Mouse (Mus musculus) telencephalon, adult 2 months (tissue): ENCODE data around the gene Emid1.

Experiments used
- DNase-seq: peaks from one replicate; pipeline ENCODE4 v3.0.0-alpha.2; 2011; ENCODE audit warnings: low read depth, low spot score

Gene Emid1

GRCm38 (mm10) chr11:5160722-5161485, 8.8 kb upstream of the Emid1 start:
- DNase-seq = no peak

GRCm38 (mm10) chr11:5158056-5158455, 6.0 kb upstream of the Emid1 start:
- DNase-seq = no peak

GRCm38 (mm10) chr11:5154961-5155805, 3.1 kb upstream of the Emid1 start:
- no peak for DNase-seq

GRCm38 (mm10) chr11:5151247-5151630, 818 bp downstream of the Emid1 start:
- no peak for DNase-seq

- DNase-seq = no peak
Measured at GRCm38 (mm10) chr11:5150416-5151246, 1.4 kb downstream of the Emid1 start.

GRCm38 (mm10) chr11:5149955-5150354, 2.1 kb downstream of the Emid1 start:
- DNase-seq = no peak

- no peak for DNase-seq
Measured at GRCm38 (mm10) chr11:5149249-5149648, 2.8 kb downstream of the Emid1 start.

- DNase-seq = no peak
Measured at GRCm38 (mm10) chr11:5145600-5145999, 6.5 kb downstream of the Emid1 start.

GRCm38 (mm10) chr11:5141965-5142364, 10.1 kb downstream of the Emid1 start:
- DNase-seq = no peak

- no peak for DNase-seq
Measured at GRCm38 (mm10) chr11:5141252-5141651, 10.8 kb downstream of the Emid1 start.

- no peak for DNase-seq
Measured at GRCm38 (mm10) chr11:5140619-5141018, 11.4 kb downstream of the Emid1 start.

- no peak for DNase-seq
Measured at GRCm38 (mm10) chr11:5139372-5139771, 12.7 kb downstream of the Emid1 start.

- no peak for DNase-seq
Measured at GRCm38 (mm10) chr11:5138642-5139041, 13.4 kb downstream of the Emid1 start.

GRCm38 (mm10) chr11:5135914-5136313, 16.1 kb downstream of the Emid1 start:
- no peak for DNase-seq

GRCm38 (mm10) chr11:5132751-5133150, 19.3 kb downstream of the Emid1 start:
- DNase-seq = no peak

- no peak for DNase-seq
Measured at GRCm38 (mm10) chr11:5130111-5130665, 21.9 kb downstream of the Emid1 start.

GRCm38 (mm10) chr11:5129035-5129480, 23.0 kb downstream of the Emid1 start:
- DNase-seq = no peak

- no peak for DNase-seq
Measured at GRCm38 (mm10) chr11:5125713-5126112, 26.3 kb downstream of the Emid1 start.

GRCm38 (mm10) chr11:5114931-5115581, 37.0 kb downstream of the Emid1 start:
- peak; percentile 75 for DNase-seq

GRCm38 (mm10) chr11:5113645-5114044, 38.4 kb downstream of the Emid1 start:
- DNase-seq = no peak

- no peak for DNase-seq
Measured at GRCm38 (mm10) chr11:5109441-5109840, 42.6 kb downstream of the Emid1 start.
